Mouse (Mus musculus) liver, embryonic 15.5 days (tissue): ENCODE measurements around the gene Styx. TPM values are rescaled to one million over a fixed set of nuclear protein-coding genes. Genes with fewer than 3 reads are reported as not detected.

ENCODE experiments used
- ATAC-seq: fragments of 200-750 bp; cut with Nextera tagmentation; 2 replicates; pipeline ENCODE4 v1.8.0; 2017; ENCODE audit warnings: moderate number of reproducible peaks, mild to moderate bottlenecking, moderate library complexity; ENCODE audit not compliant: insufficient read depth
- H3K27ac ChIP-seq: fragments of 300-500 bp; sonication (generic); replicated peaks from 2 replicates; pipeline ENCODE4 v1.5.1; 2015; ENCODE audit warnings: mild to moderate bottlenecking, inconsistent platforms
- H3K27me3 ChIP-seq: fragments of 300-500 bp; sonication (generic); 2 replicates; pipeline ENCODE4 v1.6.1; 2015; ENCODE audit warnings: mild to moderate bottlenecking, inconsistent platforms
- H3K36me3 ChIP-seq: fragments of 300-500 bp; sonication (generic); replicated peaks from 2 replicates; pipeline ENCODE4 v1.6.1; 2015; ENCODE audit warnings: moderate library complexity, mild to moderate bottlenecking, inconsistent platforms
- H3K4me1 ChIP-seq: fragments of 300-500 bp; sonication (generic); replicated peaks from 2 replicates; pipeline ENCODE4 v1.6.1; 2015; ENCODE audit warnings: inconsistent platforms
- H3K4me2 ChIP-seq: fragments of 300-500 bp; sonication (generic); 2 replicates; pipeline ENCODE4 v1.6.1; 2015; ENCODE audit warnings: moderate library complexity, mild to moderate bottlenecking, inconsistent platforms
- H3K4me3 ChIP-seq: fragments of 300-500 bp; sonication (generic); replicated peaks from 2 replicates; pipeline ENCODE4 v1.5.1; 2015; ENCODE audit warnings: mild to moderate bottlenecking, inconsistent platforms
- H3K9ac ChIP-seq: fragments of 300-500 bp; sonication (generic); 2 replicates; pipeline ENCODE4 v1.6.1; 2015; ENCODE audit warnings: moderate library complexity, mild to moderate bottlenecking, inconsistent platforms
- H3K9me3 ChIP-seq: fragments of 300-500 bp; sonication (generic); replicated peaks from 2 replicates; pipeline ENCODE4 v1.6.1; 2016; ENCODE audit warnings: inconsistent platforms
- WGBS: fragments of 180-500 bp; shearing (Covaris S2); methylation state at CpG from one replicate; pipeline ENCODE4 v1.1.7; 2015; ENCODE audit warnings: mixed read lengths; ENCODE audit not compliant: insufficient replicate concordance; 5-methylcytosine and 5-hydroxymethylcytosine counted together
- polyA plus RNA-seq: library from polyadenylated mRNA; unstranded; fragments of >200 nt; fragmentation: Nextera tagmentation; extraction: Ambion mirVana; gene quantifications from 2 replicates; pipeline ENCODE4 v1.2.1, GENCODE M21; 2015

Styx gene
- polyA plus RNA-seq, 1 experiment from 2014 or later: 16.2 TPM

DNA sequence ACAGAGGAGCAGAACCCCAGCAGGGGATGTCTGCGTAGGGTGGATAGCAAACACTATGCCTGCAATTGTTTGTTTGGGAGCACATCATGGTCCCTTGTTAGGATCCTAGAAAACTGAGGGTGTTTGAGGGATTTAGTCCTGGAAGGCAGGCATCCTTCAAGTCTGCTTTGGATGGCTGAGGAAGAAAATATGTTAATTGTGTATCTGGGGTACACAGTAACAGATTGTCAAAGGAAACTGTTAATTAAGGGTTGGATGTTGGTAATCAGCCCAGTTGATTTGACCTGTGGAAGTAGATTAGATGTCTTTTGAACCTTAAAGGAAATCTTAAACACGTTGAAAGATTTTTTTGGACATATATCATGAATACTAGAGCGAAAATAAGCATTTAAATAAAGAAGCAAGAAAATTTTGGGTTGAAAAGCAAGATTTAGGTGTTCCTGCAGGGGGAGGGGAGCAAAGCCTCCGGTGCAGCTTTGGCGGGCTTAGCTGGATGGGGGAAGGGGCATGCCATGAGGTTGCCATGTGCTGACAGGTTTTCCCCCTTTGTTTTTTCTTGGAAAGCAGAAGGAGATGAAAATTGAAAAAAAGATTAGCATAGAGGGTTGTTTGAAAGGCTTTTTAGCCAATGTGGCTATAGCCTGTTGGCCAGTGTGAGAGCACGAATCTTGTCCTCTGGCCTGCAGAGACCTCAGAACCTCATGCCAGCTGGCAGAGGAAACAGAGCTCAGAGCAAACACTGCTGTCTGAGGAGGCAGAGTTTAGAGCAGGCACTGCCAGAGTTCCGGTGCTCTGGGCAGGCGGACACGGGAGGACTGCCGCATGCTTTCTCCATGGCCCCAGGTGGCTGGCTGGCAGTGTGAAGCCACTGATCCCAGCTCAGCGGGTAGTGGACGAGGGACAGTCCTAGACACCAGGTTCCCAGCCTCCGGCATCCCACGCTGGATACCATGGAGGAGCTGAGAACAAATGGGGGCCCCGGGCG, 13.6 kb downstream of the Styx start:
- 78% methylated on average over 16 of the region's 16 CpGs for WGBS
- H3K9me3 ChIP-seq: no peaks in the 10 kb centered on the region
- ATAC-seq: no peak
- H3K4me3 ChIP-seq: no peak overlapping the region
- no peak overlapping the region for H3K27ac ChIP-seq
- no peaks in the 10 kb centered on the region for H3K27me3 ChIP-seq
- H3K4me1 ChIP-seq: peaks cover 5% of the 10 kb centered on the region; the same call in 1 of the 2 replicates
- H3K36me3 ChIP-seq: peaks cover 8% of the 10 kb centered on the region
- H3K4me2 ChIP-seq: no peak overlapping the region
- H3K9ac ChIP-seq: no peak overlapping the region

GRCm38 (mm10) chr14:45365196-45365587, 14.3 kb downstream of the Styx start:
- Histone ChIP-seq H3K27me3 (no peaks in the 10 kb centered on the region), H3K4me1 (peaks cover 5% of the 10 kb centered on the region; the same call in 1 of the 2 replicates), H3K4me2 (no peak overlapping the region), H3K9ac (no peak overlapping the region), H3K4me3 (no peak overlapping the region), H3K27ac (no peak overlapping the region), H3K36me3 (peaks cover 13% of the 10 kb centered on the region), H3K9me3 (no peaks in the 10 kb centered on the region)
- no peak for ATAC-seq
- 72% methylated on average over 6 of the region's 6 CpGs for WGBS

- H3K27me3 ChIP-seq: no peaks in the 10 kb centered on the region
- H3K4me2 ChIP-seq: no peak overlapping the region
- H3K4me3 ChIP-seq: no peak overlapping the region
- peaks cover 23% of the 10 kb centered on the region; the same call in 1 of the 2 replicates for H3K36me3 ChIP-seq
- no peak overlapping the region for H3K27ac ChIP-seq
- WGBS: 73% methylated on average over 3 of the region's 3 CpGs
- H3K9me3 ChIP-seq: no peaks in the 10 kb centered on the region
- ATAC-seq: no peak
- H3K4me1 ChIP-seq: 0 out of 2 replicates have a peak, but pooled peaks cover 3% of the 10 kb centered on the region
- no peak overlapping the region for H3K9ac ChIP-seq
Measured at GRCm38 (mm10) chr14:45378771-45379170, 27.9 kb downstream of the Styx start.

GRCm38 (mm10) chr14:45380756-45381155, 29.9 kb downstream of the Styx start:
- ATAC-seq: no peak
- H3K36me3 ChIP-seq: peaks cover 23% of the 10 kb centered on the region; the same call in 1 of the 2 replicates
- H3K9me3 ChIP-seq: no peaks in the 10 kb centered on the region
- 0 out of 2 replicates have a peak, but pooled peaks cover 3% of the 10 kb centered on the region for H3K4me1 ChIP-seq
- H3K4me3 ChIP-seq: no peak overlapping the region
- no peak overlapping the region for H3K27ac ChIP-seq
- no peak overlapping the region for H3K9ac ChIP-seq
- 70% methylated on average over 6 of the region's 6 CpGs for WGBS
- H3K4me2 ChIP-seq: no peak overlapping the region
- no peaks in the 10 kb centered on the region for H3K27me3 ChIP-seq

- Histone ChIP-seq H3K9me3 (no peaks in the 10 kb centered on the region), H3K27me3 (no peaks in the 10 kb centered on the region), H3K4me3 (no peak overlapping the region), H3K9ac (no peak overlapping the region), H3K4me2 (no peak overlapping the region), H3K36me3 (peaks cover 23% of the 10 kb centered on the region; the same call in 1 of the 2 replicates), H3K4me1 (peaks cover 23% of the 10 kb centered on the region), H3K27ac (no peak overlapping the region)
- ATAC-seq: no peak
- WGBS: 66% methylated on average over 4 of the region's 4 CpGs
Measured at GRCm38 (mm10) chr14:45382912-45383311, 32.0 kb downstream of the Styx start.

DNA sequence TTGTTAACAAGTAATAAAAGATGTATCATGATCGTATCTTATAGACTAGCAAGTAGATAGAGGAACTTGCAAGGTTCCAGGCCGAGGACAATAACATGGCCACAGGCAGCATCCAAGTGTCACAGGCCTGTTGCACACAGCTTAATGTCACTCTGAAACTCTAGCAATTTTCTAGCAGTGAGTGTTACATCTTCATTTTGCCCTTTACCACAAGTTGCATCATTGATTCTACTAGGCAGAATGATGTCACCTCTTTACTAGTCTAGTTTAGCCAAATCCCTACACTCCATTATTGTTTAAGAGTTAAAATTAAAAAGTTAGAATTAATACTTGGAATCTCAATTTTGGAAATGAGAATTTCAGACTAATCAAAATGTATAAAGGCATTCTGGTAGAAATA, 34.7 kb downstream of the Styx start:
- Histone ChIP-seq H3K4me3 (no peak overlapping the region), H3K9me3 (no peaks in the 10 kb centered on the region), H3K27me3 (no peaks in the 10 kb centered on the region), H3K4me2 (no peak overlapping the region), H3K9ac (no peak overlapping the region), H3K36me3 (peaks cover 5% of the 10 kb centered on the region; the same call in 1 of the 2 replicates), H3K27ac (no peak overlapping the region), H3K4me1 (peaks cover 37% of the 10 kb centered on the region)
- WGBS: 62% methylated on average over 2 of the region's 2 CpGs
- no peak for ATAC-seq

DNA sequence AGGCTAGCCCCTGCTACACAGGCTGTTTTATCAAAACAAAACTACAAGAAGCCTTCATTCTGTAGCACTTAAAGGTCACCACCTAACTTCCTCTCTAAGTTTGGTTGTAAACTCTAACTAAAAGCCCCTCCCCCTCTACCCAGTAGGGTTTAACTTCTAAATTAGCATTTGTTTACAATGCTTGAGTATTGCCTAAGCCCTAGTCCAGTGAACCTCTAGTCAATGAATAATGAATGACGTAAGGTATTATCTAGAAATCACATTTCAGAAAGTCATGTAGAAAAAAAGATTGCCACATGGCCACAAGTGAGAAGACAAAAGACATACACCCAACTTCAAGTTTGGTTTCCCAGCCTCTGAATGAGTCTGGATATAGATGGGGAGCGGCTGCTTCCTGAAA, 36.6 kb downstream of the Styx start:
- peak; percentile 9; the same call in 1 of the 2 replicates for ATAC-seq
- H3K36me3 ChIP-seq: peaks cover 2% of the 10 kb centered on the region; the same call in 1 of the 2 replicates
- no peak overlapping the region for H3K9ac ChIP-seq
- peak overlapping the region; percentile 45 for H3K27ac ChIP-seq
- WGBS: 11% methylated on average over 2 of the region's 2 CpGs
- H3K27me3 ChIP-seq: no peaks in the 10 kb centered on the region
- peak overlapping the region; percentile 96 for H3K4me2 ChIP-seq
- H3K4me3 ChIP-seq: peak overlapping the region; percentile 69
- no peaks in the 10 kb centered on the region for H3K9me3 ChIP-seq
- H3K4me1 ChIP-seq: peaks cover 37% of the 10 kb centered on the region

- Histone ChIP-seq H3K27me3 (no peaks in the 10 kb centered on the region), H3K27ac (peak overlapping the region; percentile 78), H3K9ac (peak overlapping the region; percentile 68), H3K4me3 (peak overlapping the region; percentile 69), H3K4me2 (peak overlapping the region; percentile 96), H3K36me3 (no peaks in the 10 kb centered on the region), H3K9me3 (no peaks in the 10 kb centered on the region), H3K4me1 (peaks cover 37% of the 10 kb centered on the region)
- WGBS: under 1% methylated on average over 71 of the region's 71 CpGs
- ATAC-seq: peak; percentile 95
Measured at GRCm38 (mm10) chr14:45388345-45389181, 37.7 kb downstream of the Styx start.

GRCm38 (mm10) chr14:45389194-45389593, 38.3 kb downstream of the Styx start:
- H3K9ac ChIP-seq: peak overlapping the region; percentile 68; the same call in 1 of the 2 replicates
- ATAC-seq: peak; percentile 4; the same call in 1 of the 2 replicates
- no peaks in the 10 kb centered on the region for H3K36me3 ChIP-seq
- H3K27me3 ChIP-seq: no peaks in the 10 kb centered on the region
- H3K27ac ChIP-seq: peak overlapping the region; percentile 78
- peak overlapping the region; percentile 69 for H3K4me3 ChIP-seq
- H3K4me1 ChIP-seq: peaks cover 37% of the 10 kb centered on the region
- WGBS: 34% methylated on average over 3 of the region's 3 CpGs
- H3K9me3 ChIP-seq: no peaks in the 10 kb centered on the region
- peak overlapping the region; percentile 96 for H3K4me2 ChIP-seq

DNA sequence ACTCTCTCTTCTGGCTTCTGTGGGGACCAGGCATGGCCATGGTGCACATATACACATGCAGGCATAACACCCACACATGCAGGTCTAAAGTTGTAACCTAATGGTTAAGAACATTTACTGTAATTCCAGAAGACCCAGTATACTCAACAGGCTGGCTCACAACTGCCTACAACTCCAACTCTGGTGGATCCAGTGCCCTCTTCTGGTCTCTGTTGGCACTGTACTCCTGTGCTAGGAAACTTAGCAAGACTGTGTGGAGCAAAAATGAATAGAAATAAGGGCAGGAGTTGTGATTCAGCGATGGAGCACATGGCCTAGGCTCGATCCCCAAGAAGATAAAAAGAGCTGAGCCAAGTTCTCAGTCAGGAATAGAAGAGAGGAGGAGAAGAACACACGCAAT, 48.9 kb downstream of the Styx start:
- H3K4me1 ChIP-seq: no peaks in the 10 kb centered on the region
- H3K36me3 ChIP-seq: no peaks in the 10 kb centered on the region
- no peak overlapping the region for H3K4me3 ChIP-seq
- ATAC-seq: no peak
- no peaks in the 10 kb centered on the region for H3K9me3 ChIP-seq
- no peaks in the 10 kb centered on the region for H3K27me3 ChIP-seq
- WGBS: 59% methylated on average over 3 of the region's 3 CpGs
- no peak overlapping the region for H3K27ac ChIP-seq
- H3K9ac ChIP-seq: no peak overlapping the region
- H3K4me2 ChIP-seq: no peak overlapping the region

DNA sequence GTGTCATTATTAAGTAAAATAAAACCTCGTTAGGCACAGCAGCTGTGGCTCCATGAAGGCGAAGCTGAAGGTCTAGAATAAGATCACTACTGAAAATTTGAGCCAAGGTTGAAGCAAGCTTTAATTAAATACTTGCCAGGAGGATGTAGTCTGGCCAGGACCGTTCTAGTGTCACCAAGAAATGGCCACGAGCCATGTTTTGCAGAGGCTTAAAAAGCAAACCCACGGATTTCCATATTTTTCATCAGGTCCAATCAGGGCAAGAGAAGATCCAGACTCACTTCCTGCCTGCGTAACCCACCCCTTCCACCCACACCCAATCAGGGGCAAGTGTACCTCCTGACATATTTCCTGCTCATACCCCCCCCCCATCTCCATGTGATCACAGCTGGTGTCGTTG, 52.8 kb downstream of the Styx start:
- WGBS: 61% methylated on average over 7 of the region's 7 CpGs
- Histone ChIP-seq H3K9me3 (no peaks in the 10 kb centered on the region), H3K27me3 (no peaks in the 10 kb centered on the region), H3K9ac (no peak overlapping the region), H3K4me3 (no peak overlapping the region), H3K4me1 (no peaks in the 10 kb centered on the region), H3K27ac (no peak overlapping the region), H3K36me3 (no peaks in the 10 kb centered on the region), H3K4me2 (no peak overlapping the region)
- no peak for ATAC-seq
